Mouse (Mus musculus) neural tube, embryonic 12.5 days (tissue): Measurements from ENCODE around the gene Actr1a. TPM values are rescaled to one million over a fixed set of nuclear protein-coding genes. Genes with fewer than 3 reads are reported as not detected.

Experiments used
- ATAC-seq: fragments of 200-750 bp; cut with Nextera tagmentation; 2 replicates; pipeline ENCODE4 v1.8.0; 2017; ENCODE audit warnings: low read depth, mild to moderate bottlenecking, moderate TSS enrichment, moderate library complexity; ENCODE audit not compliant: low FRiP score
- H3K27ac ChIP-seq: fragments of 300-500 bp; sonication (generic); 2 replicates; pipeline ENCODE4 v1.5.1; 2016
- H3K27me3 ChIP-seq: fragments of 300-500 bp; sonication (generic); replicated peaks from 2 replicates; pipeline ENCODE4 v1.6.1; 2016; ENCODE audit warnings: mild to moderate bottlenecking
- H3K36me3 ChIP-seq: fragments of 300-500 bp; sonication (generic); 2 replicates; pipeline ENCODE4 v1.6.1; 2016; ENCODE audit warnings: mild to moderate bottlenecking
- H3K4me1 ChIP-seq: fragments of 300-500 bp; sonication (generic); 2 replicates; pipeline ENCODE4 v1.6.1; 2016
- H3K4me2 ChIP-seq: fragments of 300-500 bp; sonication (generic); replicated peaks from 2 replicates; pipeline ENCODE4 v1.6.1; 2016; ENCODE audit warnings: mild to moderate bottlenecking
- H3K4me3 ChIP-seq: fragments of 300-500 bp; sonication (generic); 2 replicates; pipeline ENCODE4 v1.5.1; 2016
- H3K9ac ChIP-seq: fragments of 300-500 bp; sonication (generic); 2 replicates; pipeline ENCODE4 v1.6.1; 2016; ENCODE audit warnings: mild to moderate bottlenecking
- H3K9me3 ChIP-seq: fragments of 300-500 bp; sonication (generic); 2 replicates; pipeline ENCODE4 v1.6.1; 2016; ENCODE audit warnings: mild to moderate bottlenecking
- WGBS: fragments of 180-500 bp; shearing (Covaris S2); methylation state at CpG from one replicate; pipeline ENCODE4 v1.1.7; 2016; 5-methylcytosine and 5-hydroxymethylcytosine counted together
- polyA plus RNA-seq: library from polyadenylated mRNA; unstranded; fragments of >200 nt; fragmentation: Nextera tagmentation; extraction: Ambion mirVana; gene quantifications from 2 replicates; pipeline ENCODE4 v1.2.1, GENCODE M21; 2016

Actr1a gene
- polyA plus RNA-seq, 1 experiment from 2014 or later = 269 TPM

DNA sequence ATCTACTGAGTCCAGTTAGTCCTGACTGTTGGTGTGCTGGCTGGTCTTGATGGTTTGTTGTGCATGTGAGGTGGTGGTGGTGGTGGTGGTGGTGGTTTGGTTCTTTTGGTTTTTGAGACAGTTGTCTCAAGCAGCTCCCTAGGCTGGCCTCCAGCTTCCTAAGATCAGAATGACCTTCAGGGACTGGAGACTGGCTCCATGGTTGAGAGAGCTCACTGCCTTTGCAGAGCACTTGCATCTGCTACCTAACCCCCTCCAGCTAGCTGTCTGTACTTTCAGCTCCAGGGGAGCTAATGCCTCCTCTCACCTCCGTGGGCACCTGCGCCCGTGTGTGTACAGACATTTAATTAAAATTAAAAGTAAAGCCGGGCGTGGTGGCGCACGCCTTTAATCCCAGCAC lies 24.9 kb upstream of the Actr1a start:
- H3K27me3 ChIP-seq = no peaks in the 10 kb centered on the region
- ATAC-seq = no peak
- peaks cover 3% of the 10 kb centered on the region; the same call in 1 of the 2 replicates for H3K36me3 ChIP-seq
- no peak overlapping the region for H3K9ac ChIP-seq
- no peak overlapping the region for H3K27ac ChIP-seq
- no peak overlapping the region for H3K4me2 ChIP-seq
- no peak overlapping the region for H3K4me3 ChIP-seq
- WGBS = 90% methylated on average over 7 of the region's 7 CpGs
- H3K4me1 ChIP-seq = peaks cover 28% of the 10 kb centered on the region
- no peaks in the 10 kb centered on the region for H3K9me3 ChIP-seq

DNA sequence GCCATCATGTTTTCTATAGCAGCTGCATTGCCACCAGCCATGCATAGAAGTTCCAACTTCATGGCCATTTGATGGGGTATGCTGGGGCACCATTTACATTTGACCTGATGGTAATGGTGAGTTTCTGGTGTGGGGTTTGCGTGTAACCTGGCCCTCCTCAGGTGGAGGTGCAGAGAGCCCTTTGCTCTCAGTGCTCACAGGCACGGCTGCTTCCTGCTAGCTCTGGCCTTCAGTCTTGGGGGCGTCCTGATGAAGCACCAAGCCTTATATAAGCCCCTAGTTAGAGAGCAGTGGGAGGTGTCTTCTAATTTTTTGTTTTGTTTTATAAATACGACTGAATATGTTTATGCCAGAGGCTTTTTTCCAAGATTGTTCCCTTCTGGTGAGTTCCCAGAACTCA lies 22.5 kb upstream of the Actr1a start:
- H3K9me3 ChIP-seq = no peaks in the 10 kb centered on the region
- ATAC-seq = no peak
- WGBS = 87% methylated on average over 4 of the region's 4 CpGs
- H3K36me3 ChIP-seq = no peaks in the 10 kb centered on the region
- H3K4me1 ChIP-seq = peaks cover 18% of the 10 kb centered on the region
- H3K27me3 ChIP-seq = no peaks in the 10 kb centered on the region
- no peak overlapping the region for H3K27ac ChIP-seq
- no peak overlapping the region for H3K9ac ChIP-seq
- no peak overlapping the region for H3K4me3 ChIP-seq
- H3K4me2 ChIP-seq = no peak overlapping the region

DNA sequence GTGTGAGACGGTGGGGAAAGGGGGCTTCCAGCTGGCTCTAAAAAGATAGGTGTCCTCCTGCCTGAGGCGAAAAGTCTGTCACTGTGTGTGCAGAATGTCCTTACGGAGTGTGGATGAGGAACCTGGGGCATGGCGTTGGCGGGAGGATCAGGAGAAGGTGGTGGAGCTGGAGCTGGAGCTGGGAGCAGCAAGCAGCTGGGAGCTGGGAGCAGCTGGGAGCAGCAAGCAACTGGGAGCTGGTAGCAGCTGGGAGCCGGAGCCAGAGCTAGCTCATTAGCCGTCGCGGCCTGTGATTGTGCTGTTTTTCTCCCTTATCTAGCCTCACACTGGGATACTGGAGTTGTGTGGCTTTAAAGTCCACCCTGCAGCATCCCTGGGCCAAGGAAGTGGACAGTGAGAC lies 20.7 kb upstream of the Actr1a start:
- Histone ChIP-seq H3K27me3 (no peaks in the 10 kb centered on the region), H3K4me2 (no peak overlapping the region), H3K27ac (no peak overlapping the region), H3K9ac (no peak overlapping the region), H3K36me3 (no peaks in the 10 kb centered on the region; the same call in 1 of the 2 replicates), H3K4me1 (0 out of 2 replicates have a peak, but pooled peaks cover 1% of the 10 kb centered on the region), H3K4me3 (no peak overlapping the region), H3K9me3 (no peaks in the 10 kb centered on the region)
- WGBS = 72% methylated on average over 9 of the region's 9 CpGs
- ATAC-seq = no peak

DNA sequence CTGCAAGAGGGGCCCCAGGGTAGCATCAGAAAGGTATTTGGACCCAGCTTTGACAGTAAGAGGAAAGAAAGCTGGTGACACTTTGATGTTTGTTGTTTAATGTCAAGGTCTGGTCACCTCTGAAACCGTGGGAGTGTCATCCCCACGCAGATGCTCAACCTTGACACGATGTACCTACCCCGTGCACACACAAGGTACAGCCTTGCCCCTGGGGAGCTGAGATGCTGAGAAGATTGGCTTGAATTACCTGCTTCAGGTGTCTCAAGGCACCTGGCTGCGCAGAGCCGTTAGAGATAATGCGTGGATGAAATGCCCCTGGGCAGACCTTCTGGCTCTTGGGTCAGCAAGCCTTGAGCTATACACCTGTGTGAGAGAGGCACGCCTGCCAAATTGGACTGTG lies 18.9 kb upstream of the Actr1a start:
- H3K9ac ChIP-seq = no peak overlapping the region
- no peaks in the 10 kb centered on the region for H3K9me3 ChIP-seq
- 96% methylated on average over 8 of the region's 8 CpGs for WGBS
- no peak overlapping the region for H3K4me2 ChIP-seq
- no peaks in the 10 kb centered on the region for H3K4me1 ChIP-seq
- H3K36me3 ChIP-seq = peaks cover 5% of the 10 kb centered on the region; the same call in 1 of the 2 replicates
- no peaks in the 10 kb centered on the region for H3K27me3 ChIP-seq
- no peak overlapping the region for H3K27ac ChIP-seq
- no peak overlapping the region for H3K4me3 ChIP-seq
- no peak for ATAC-seq

DNA sequence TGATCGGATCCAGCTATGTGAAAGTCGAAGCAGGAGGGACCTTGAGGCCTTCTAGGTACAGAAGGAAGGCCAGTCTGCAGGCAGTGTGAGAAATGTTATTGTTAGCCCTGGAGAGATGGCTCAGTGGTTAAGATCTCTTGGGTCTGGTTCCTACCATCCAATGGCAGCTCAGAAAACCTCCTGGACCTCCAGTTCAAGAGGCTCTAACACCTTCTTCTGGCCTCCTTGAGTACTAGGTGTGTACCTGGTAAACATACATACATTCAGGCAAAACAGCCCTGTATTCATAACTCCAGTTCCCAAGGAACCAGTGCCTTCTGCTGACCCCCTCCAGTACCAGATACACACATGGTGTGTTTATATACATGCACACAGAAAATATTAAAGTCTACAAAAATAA lies 18.4 kb upstream of the Actr1a start:
- no peaks in the 10 kb centered on the region for H3K4me1 ChIP-seq
- no peaks in the 10 kb centered on the region for H3K9me3 ChIP-seq
- no peak overlapping the region for H3K4me2 ChIP-seq
- no peak overlapping the region for H3K27ac ChIP-seq
- no peak overlapping the region for H3K9ac ChIP-seq
- H3K27me3 ChIP-seq = no peaks in the 10 kb centered on the region
- H3K36me3 ChIP-seq = peaks cover 5% of the 10 kb centered on the region; the same call in 1 of the 2 replicates
- ATAC-seq = no peak
- 92% methylated on average over 2 of the region's 2 CpGs for WGBS
- H3K4me3 ChIP-seq = no peak overlapping the region

DNA sequence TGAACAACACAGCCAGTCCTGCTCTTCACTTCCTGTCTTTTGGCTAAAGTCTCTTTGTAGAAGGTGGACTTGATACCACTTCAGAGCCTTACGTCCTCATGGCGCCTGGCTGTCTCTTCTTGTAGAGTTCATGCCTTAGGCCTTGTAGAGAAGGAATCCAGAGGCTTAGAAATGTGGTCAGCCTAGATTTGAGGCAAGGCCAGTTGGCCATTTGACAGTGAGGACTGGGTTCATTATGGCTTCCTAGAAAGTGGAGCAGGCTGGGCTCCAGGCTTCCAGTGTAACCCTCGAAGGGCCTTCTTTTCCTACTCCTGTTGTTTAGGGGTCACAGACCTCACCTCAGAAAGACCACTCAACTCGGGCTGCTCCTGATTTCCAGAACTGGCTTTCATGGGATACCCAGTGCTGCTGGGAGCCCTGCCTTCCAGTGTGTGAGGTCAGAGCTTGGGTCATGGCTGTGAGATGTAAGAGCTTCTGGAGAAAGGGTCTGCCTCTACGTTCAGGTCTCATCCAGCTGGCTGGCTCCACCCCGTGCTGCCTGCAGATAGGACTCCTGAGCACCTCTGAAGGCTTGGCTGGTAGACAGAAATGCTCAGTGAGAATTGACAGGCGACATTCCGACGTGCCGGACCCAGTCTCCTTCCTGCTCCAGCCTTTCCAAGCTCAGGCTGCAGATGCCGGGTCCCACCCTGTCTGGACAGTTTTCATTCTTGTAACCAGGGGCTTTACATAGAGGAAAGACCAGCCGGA lies 16.7 kb upstream of the Actr1a start:
- H3K9ac ChIP-seq = no peak overlapping the region

DNA sequence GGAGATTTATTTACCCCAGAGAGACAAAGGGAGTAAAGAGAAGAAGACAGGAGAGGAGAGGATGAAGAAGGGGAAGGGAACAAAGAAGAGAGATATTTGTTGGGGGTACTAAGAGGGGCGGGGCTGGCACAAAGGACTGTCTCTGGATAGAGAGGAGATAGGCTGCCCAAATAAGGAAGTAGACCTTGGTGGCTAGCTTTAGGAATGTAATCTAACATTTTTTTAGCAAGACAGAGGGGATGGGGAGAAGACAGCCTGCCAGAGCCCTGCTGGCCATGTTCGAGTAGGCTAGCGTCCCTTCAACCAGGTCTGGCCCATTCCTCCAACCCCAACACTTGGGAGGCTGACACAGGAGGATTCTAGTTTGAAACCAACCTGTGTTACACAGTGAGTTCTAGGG lies 14.0 kb upstream of the Actr1a start:
- 80% methylated on average over 3 of the region's 3 CpGs for WGBS
- Histone ChIP-seq H3K27ac (no peak overlapping the region), H3K36me3 (peaks cover 36% of the 10 kb centered on the region), H3K4me2 (no peak overlapping the region), H3K4me3 (no peak overlapping the region), H3K9ac (no peak overlapping the region), H3K4me1 (peaks cover 9% of the 10 kb centered on the region), H3K27me3 (no peaks in the 10 kb centered on the region), H3K9me3 (no peaks in the 10 kb centered on the region)
- no peak for ATAC-seq

More for the DNA sequence above, 16.7 kb upstream of the Actr1a start:
- peaks cover 12% of the 10 kb centered on the region for H3K36me3 ChIP-seq
- H3K4me1 ChIP-seq = no peaks in the 10 kb centered on the region; the same call in 1 of the 2 replicates
- WGBS = 91% methylated on average over 12 of the region's 12 CpGs
- no peaks in the 10 kb centered on the region for H3K27me3 ChIP-seq
- H3K4me3 ChIP-seq = no peak overlapping the region
- no peaks in the 10 kb centered on the region for H3K9me3 ChIP-seq
- H3K4me2 ChIP-seq = no peak overlapping the region
- no peak overlapping the region for H3K27ac ChIP-seq
- ATAC-seq = no peak

DNA sequence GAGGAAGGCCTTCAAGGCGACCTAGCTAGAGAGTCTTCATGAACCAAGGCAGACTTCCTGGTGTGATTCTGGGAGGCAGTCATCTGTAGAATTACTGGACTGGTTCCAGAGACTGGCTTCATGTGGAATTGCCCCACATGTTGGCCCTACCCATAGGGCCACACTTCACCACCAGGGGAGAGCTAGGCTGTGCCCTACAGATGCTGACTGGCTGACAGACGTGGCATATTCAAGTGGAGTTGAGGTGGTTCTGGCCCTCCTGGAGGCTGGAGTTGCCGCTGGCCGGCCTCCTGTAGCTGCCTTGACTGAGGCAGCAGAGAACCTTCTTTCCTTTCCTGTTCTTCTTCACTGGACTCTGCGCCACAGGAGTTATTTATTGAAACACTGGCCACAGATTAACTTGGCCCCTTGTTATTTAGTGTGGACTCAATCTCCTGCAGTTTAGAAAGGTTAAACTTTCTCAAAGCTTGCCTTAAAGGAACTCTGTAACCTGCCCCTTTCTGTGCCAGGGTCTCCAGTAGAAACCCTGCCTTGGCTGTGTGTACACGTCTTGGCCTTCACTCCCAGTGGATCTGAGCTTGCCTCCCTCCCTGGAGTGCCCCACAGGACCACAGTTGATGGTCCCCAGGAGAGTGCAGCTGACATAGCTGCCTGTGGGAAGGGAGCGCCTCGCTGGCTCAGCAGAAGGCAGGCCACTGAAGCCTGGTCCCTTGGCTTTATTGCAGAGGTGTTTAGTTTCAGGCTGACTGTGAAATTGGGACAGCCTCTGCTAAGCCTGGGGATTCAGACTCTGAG lies 11.2 kb upstream of the Actr1a start:
- Histone ChIP-seq H3K27me3 (no peaks in the 10 kb centered on the region), H3K9ac (no peak overlapping the region), H3K4me1 (peaks cover 9% of the 10 kb centered on the region), H3K4me2 (no peak overlapping the region), H3K9me3 (no peaks in the 10 kb centered on the region), H3K4me3 (no peak overlapping the region), H3K27ac (no peak overlapping the region), H3K36me3 (peaks cover 54% of the 10 kb centered on the region)
- no peak for ATAC-seq
- WGBS = 77% methylated on average over 8 of the region's 8 CpGs

DNA sequence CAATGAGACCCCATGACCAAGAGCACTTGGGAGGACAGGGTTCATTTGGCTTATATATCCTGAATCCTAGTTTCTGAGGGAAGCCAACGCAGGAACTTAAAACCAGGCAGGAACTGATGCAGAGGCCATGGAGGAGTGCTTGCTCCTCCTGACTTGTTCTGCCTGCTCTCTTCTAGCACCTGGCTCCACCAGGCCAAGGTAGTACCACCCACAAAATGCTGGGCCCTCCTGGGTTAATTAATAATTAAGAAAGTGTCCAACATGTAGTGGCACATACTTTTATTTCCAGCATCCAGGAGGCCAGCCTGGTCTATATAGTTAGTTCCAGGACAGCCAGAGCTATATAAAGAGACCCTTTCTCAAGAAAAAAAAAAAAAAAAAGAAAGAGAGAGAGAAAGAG lies 8.5 kb upstream of the Actr1a start:
- peaks cover 59% of the 10 kb centered on the region for H3K36me3 ChIP-seq
- WGBS = 98% methylated on average over 1 of the region's 1 CpGs
- H3K9ac ChIP-seq = no peak overlapping the region
- no peak overlapping the region for H3K4me3 ChIP-seq
- H3K27ac ChIP-seq = no peak overlapping the region
- ATAC-seq = no peak
- H3K9me3 ChIP-seq = no peaks in the 10 kb centered on the region
- H3K4me2 ChIP-seq = no peak overlapping the region
- peaks cover 18% of the 10 kb centered on the region for H3K4me1 ChIP-seq
- no peaks in the 10 kb centered on the region for H3K27me3 ChIP-seq

DNA sequence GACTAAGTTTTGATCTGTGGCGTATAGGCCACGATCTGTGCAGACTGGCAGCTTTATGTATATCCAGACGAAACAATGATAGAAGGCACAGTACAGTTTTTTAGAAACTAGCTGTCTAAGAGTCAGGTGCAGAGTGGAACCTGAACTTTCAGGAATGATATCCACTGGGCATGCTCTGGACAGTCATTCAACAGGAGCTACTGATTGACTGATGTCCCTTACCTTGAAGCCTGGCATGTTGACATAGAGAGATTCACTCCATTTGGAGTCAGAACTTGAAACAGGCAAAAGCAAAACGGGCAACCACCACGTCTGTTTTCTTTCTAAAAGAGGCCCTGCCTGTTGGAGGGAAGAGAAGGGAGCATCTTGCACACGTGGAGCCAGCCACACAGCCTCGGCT lies 5.0 kb upstream of the Actr1a start:
- H3K4me1 ChIP-seq = peaks cover 25% of the 10 kb centered on the region
- no peak for ATAC-seq
- WGBS = 87% methylated on average over 7 of the region's 7 CpGs
- no peak overlapping the region for H3K4me2 ChIP-seq
- H3K27ac ChIP-seq = no peak overlapping the region
- no peaks in the 10 kb centered on the region for H3K27me3 ChIP-seq
- no peaks in the 10 kb centered on the region for H3K9me3 ChIP-seq
- H3K9ac ChIP-seq = no peak overlapping the region
- H3K4me3 ChIP-seq = no peak overlapping the region
- H3K36me3 ChIP-seq = peaks cover 36% of the 10 kb centered on the region

DNA sequence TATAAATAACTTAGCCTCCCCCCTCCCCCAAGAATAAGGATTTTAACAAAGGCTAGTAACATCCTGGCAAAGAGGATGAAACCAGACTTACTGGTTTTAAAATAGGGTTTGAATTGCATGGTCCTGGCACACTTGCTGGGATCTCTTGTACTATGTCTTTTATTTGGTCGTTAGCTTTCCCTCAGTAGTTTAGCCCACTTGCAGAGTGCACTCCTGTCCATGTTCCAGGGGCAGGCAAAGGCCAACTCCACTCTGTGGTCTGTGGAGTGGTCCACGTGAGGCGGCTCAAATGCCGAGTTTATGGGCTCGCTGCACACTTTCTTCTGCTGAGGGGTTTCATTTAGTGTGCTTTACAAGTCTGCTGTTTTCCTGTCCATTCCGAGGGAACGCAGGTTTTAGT lies 4.3 kb upstream of the Actr1a start:
- no peak overlapping the region for H3K9ac ChIP-seq
- H3K27me3 ChIP-seq = no peaks in the 10 kb centered on the region
- no peak for ATAC-seq
- peaks cover 32% of the 10 kb centered on the region for H3K36me3 ChIP-seq
- 58% methylated on average over 7 of the region's 7 CpGs for WGBS
- H3K4me3 ChIP-seq = no peak overlapping the region
- H3K4me1 ChIP-seq = peaks cover 25% of the 10 kb centered on the region
- no peak overlapping the region for H3K4me2 ChIP-seq
- H3K9me3 ChIP-seq = no peaks in the 10 kb centered on the region
- H3K27ac ChIP-seq = no peak overlapping the region

DNA sequence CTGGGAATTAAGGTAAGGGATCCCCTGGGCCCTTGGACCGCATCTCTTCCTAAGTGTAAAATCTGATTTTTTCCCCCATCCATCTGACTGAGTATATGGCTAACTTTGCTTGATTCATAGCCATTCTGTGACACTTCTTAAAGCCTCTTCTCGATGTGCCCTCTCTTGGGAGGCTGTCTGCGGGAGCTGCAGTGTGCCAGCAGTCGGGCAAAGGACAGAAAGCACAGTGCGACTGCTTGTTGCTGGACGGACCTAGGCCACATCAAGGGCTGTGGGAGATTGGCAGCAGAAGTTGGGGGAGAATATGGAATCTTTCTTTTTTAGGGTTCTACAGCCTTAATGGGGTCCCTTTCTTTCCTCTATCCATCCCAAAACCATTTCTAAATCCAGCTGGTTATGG lies 3.8 kb upstream of the Actr1a start:
- 79% methylated on average over 6 of the region's 6 CpGs for WGBS
- Histone ChIP-seq H3K4me2 (no peak overlapping the region), H3K9me3 (no peaks in the 10 kb centered on the region), H3K36me3 (peaks cover 27% of the 10 kb centered on the region), H3K4me3 (no peak overlapping the region), H3K9ac (no peak overlapping the region), H3K4me1 (peaks cover 29% of the 10 kb centered on the region), H3K27me3 (no peaks in the 10 kb centered on the region), H3K27ac (no peak overlapping the region)
- ATAC-seq = no peak
